Mouse (Mus musculus): Measurements from ENCODE around the gene Trf. TPM values are rescaled to one million over a fixed set of nuclear protein-coding genes. Genes with fewer than 3 reads are reported as not detected.

Gene Trf
- polyA plus RNA-seq, 1 experiment from 2014 or later = 20.0 TPM

DNA sequence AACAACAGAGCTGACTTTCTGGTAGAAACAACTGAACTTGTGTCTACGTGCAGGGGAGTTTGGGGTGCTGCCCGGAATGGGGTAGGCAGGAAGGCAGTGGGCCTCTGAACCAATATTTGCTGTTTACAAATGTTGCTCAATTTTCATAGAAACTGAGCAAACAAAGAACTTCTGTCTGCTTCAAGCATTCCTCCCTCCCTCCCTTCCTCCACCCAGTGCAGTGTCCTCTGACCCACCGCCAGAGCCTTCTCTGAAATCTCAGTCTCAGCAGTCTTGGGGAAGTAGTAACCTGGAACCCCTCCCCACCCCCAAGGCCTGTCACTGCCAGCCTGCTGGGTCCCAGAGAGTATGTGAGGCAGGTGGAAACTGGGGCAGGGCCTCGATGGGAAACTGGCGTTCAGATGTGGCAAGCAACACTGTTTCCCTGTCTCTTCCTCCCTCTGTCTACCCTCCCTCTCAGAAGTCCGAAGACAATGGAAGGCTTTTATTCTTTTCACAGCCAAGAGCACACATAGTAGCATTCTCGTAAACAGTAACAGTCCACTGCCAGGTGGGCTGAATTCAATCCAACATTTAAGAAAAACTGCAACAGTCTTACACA, 4.4 kb upstream of the Trf start:
- Histone ChIP-seq H3K4me1 (peaks cover 13% of the 10 kb centered on the region), H3K27ac (peak overlapping the region; percentile 55; the same call in 1 of the 2 replicates), H3K27me3 (no peaks in the 10 kb centered on the region), H3K36me3 (no peaks in the 10 kb centered on the region), H3K9me3 (replicated peaks) (no peaks in the 10 kb centered on the region), H3K4me3 (no peak overlapping the region), H3K4me2 (replicated peaks) (no peak overlapping the region), H3K9ac (no peak overlapping the region)
- ATAC-seq (ENCODE audit: low FRiP score) = no peak
- WGBS = 66% methylated on average over 7 of the region's 7 CpGs

DNA sequence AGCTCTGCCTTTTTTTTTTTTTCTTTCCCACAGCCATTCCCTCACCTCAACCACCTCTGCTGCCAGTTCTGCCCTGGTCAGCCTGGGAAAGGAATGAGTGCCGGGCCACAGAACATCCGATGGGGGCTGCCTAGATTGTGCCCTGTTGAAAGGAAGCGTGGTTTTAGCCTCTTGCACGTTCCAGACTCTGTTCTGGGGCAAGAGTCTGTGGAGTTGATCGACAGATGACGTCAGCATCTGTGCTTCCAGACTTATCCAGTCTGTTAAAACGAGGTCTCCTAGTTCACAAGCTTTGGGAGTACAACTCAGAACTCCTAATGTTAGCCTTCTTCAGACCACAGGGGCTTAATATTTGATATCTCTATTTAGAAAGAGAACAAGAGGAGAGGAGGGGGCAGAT, 3.8 kb upstream of the Trf start:
- H3K4me3 ChIP-seq = no peak overlapping the region
- H3K4me1 ChIP-seq = peaks cover 13% of the 10 kb centered on the region
- H3K27me3 ChIP-seq = no peaks in the 10 kb centered on the region
- no peak overlapping the region for H3K27ac ChIP-seq
- no peak for ATAC-seq (ENCODE audit: low FRiP score)
- no peak overlapping the region for H3K4me2 ChIP-seq (replicated peaks)
- no peaks in the 10 kb centered on the region for H3K9me3 ChIP-seq (replicated peaks)
- no peaks in the 10 kb centered on the region for H3K36me3 ChIP-seq
- WGBS = 78% methylated on average over 7 of the region's 7 CpGs
- H3K9ac ChIP-seq = no peak overlapping the region

DNA sequence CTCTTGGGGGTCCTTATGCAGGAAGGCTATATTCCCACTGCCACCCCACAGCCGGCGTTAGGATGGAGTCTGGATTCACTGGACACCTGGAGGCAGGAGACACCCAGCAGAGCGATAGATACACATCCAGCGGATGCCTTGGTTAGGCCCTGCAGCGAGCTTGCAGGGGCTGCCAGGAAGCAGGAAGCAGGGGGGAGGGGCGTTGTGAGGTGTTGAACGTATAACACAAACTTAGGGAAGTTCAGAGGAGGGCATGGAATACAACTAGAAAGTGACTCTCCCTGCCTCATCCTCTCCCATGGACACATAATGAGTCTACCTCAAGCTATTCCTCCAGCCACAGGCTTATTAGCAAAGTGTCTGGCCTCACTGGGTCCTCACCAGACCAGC, 2.8 kb upstream of the Trf start:
- no peak overlapping the region for H3K4me3 ChIP-seq
- no peak overlapping the region for H3K9ac ChIP-seq
- no peaks in the 10 kb centered on the region for H3K9me3 ChIP-seq (replicated peaks)
- H3K27me3 ChIP-seq = no peaks in the 10 kb centered on the region
- H3K36me3 ChIP-seq = no peaks in the 10 kb centered on the region
- no peak for ATAC-seq (ENCODE audit: low FRiP score)
- no peak overlapping the region for H3K4me2 ChIP-seq (replicated peaks)
- peaks cover 13% of the 10 kb centered on the region for H3K4me1 ChIP-seq
- H3K27ac ChIP-seq = no peak overlapping the region
- 75% methylated on average over 7 of the region's 7 CpGs for WGBS

DNA sequence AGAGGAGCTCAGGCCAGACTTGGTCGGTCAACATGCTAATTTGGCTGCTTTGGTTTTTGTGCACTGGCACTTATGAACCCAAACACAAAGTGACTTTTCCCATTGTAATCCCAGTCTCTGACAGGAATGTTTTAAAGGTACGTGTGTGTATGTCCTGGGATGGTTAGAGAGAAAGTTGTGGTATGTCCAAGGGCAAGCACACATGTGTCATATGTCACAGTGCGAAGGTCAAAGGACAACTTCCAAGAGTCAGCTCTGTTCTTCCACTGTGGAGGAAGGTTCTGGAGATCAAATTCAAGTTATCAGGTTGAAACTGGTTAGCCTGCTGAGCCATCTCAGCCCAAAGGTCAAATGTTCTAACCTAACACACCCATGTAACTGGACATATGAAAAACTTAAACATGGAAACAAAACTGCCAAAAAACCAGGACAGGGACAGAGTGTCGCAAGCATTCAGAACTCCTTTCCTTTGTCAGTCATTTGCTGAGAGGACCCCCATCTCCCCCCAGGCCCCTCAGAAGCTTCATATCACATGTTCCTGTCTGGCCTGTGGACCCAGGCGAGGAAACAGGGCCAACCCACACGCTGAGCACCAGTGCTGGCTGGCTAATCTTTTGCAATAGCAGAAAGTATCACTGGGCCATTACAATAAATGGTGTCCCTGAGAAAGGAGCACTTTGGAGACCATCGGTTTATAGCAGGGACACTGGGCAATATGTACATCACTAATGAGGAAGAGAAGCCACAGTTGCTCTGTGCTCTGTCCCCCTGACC, 2.2 kb upstream of the Trf start:
- no peak overlapping the region for H3K4me2 ChIP-seq (replicated peaks)

DNA sequence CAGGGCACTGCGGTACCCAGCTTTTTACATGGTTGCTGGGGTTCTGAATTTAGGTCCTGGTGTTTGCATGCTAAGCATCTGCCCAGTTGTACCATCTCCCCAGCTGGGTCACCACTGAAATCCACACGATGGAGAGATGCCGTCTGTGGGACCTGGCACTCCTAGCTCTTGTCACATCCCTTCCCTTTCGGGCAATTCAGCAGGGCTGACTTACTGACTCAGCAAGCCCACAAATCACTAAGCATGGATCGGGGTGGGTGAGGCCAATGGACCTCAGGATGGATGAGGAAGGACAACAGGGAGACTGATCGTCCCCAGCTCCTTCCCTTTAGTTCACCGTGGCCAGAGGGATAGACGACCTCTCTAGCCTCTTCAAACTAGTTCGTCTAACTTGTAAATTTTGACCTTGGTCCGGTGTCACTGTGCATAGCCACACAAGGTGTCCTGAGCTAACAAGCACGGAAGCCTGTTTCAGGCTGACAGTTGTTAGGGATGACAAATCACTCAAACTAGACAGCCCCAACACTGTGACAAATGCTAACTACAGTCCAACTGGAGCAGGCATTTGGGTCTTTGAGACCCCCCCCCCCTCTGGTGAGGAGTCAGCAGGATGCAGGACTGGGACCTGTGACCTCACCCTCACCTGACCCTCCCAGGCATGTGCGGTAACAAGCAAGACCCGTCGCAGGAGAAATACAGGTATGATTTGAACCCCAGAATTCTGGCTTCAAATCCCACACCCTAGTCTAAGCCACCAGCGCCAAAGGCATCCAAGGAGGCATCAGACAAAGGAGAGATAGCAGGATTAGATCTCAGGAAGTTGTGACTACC, 992 bp downstream of the Trf start:
- H3K4me2 ChIP-seq (replicated peaks) = no peak overlapping the region

More for the DNA sequence above, 2.2 kb upstream of the Trf start:
- Histone ChIP-seq H3K27me3 (no peaks in the 10 kb centered on the region), H3K9me3 (replicated peaks) (no peaks in the 10 kb centered on the region), H3K9ac (no peak overlapping the region), H3K27ac (no peak overlapping the region), H3K4me1 (peaks cover 13% of the 10 kb centered on the region), H3K4me3 (no peak overlapping the region), H3K36me3 (no peaks in the 10 kb centered on the region)
- no peak for ATAC-seq (ENCODE audit: low FRiP score)
- 90% methylated on average over 7 of the region's 7 CpGs for WGBS

DNA sequence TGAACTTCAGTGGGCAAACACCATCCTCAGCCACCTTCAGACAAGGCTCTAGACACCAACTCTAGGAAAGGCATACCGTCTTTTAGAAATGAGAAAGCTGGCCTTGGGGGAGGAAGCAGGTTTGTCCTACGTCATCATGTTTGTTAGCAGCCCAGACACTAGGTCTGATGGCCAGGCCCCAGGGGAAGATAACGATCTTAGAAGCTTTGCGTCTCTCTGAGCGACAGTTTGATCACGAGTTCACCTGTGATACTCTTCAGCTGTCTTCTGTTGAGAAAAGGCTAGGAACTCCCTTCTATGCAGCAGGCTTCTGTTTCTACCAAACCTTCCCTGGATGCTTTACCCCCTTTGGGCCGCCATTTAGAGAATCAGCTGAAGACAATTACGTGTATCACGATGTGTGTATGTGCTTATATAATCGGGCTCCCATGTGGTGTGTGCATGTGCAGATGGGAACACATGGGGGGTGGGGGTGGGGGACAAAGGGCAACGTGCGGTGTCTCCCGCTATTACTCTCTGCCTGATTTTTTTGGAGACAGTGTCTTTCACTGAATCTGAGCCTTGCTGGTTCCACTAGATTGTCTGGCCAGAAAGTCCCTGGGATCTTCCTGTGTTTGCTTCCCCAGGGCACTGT, 1.8 kb downstream of the Trf start:
- no peaks in the 10 kb centered on the region for H3K36me3 ChIP-seq
- H3K4me1 ChIP-seq = peaks cover 7% of the 10 kb centered on the region; the same call in 1 of the 2 replicates
- 81% methylated on average over 13 of the region's 13 CpGs for WGBS
- no peak for ATAC-seq (ENCODE audit: low FRiP score)
- no peak overlapping the region for H3K4me2 ChIP-seq (replicated peaks)
- H3K4me3 ChIP-seq = no peak overlapping the region
- no peaks in the 10 kb centered on the region for H3K9me3 ChIP-seq (replicated peaks)
- no peak overlapping the region for H3K27ac ChIP-seq
- no peak overlapping the region for H3K9ac ChIP-seq
- no peaks in the 10 kb centered on the region for H3K27me3 ChIP-seq

More for the DNA sequence above, 992 bp downstream of the Trf start:
- H3K4me3 ChIP-seq = no peak overlapping the region
- WGBS = 87% methylated on average over 15 of the region's 15 CpGs
- H3K27me3 ChIP-seq = no peaks in the 10 kb centered on the region
- no peak overlapping the region for H3K27ac ChIP-seq
- H3K9ac ChIP-seq = no peak overlapping the region
- H3K4me1 ChIP-seq = peaks cover 7% of the 10 kb centered on the region
- no peak for ATAC-seq (ENCODE audit: low FRiP score)
- no peaks in the 10 kb centered on the region for H3K36me3 ChIP-seq
- H3K9me3 ChIP-seq (replicated peaks) = no peaks in the 10 kb centered on the region

DNA sequence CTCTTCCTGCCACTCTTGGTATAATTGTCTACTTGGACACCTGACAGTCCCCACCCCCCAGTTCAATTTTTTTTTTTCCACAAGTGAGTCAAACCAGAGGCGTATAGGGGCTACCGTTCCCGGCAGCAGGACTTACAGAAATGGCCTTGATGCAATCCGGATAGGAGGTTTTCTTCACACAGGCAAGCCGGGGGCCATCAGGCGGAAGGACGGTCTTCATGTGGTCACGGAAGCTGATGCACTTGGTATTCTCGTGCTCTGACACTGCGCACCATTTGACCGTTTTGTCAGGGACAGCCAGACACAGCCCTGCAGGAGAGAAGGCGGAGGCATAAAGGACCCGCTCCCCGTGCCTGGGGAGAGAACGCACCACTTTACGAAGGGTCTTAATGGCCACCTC, 2.5 kb downstream of the Trf start:
- peaks cover 7% of the 10 kb centered on the region; the same call in 1 of the 2 replicates for H3K4me1 ChIP-seq
- WGBS = 92% methylated on average over 16 of the region's 16 CpGs
- ATAC-seq (ENCODE audit: low FRiP score) = no peak
- no peak overlapping the region for H3K4me3 ChIP-seq
- no peaks in the 10 kb centered on the region for H3K9me3 ChIP-seq (replicated peaks)
- no peaks in the 10 kb centered on the region for H3K36me3 ChIP-seq
- no peaks in the 10 kb centered on the region for H3K27me3 ChIP-seq
- no peak overlapping the region for H3K9ac ChIP-seq
- no peak overlapping the region for H3K27ac ChIP-seq
- no peak overlapping the region for H3K4me2 ChIP-seq (replicated peaks)

DNA sequence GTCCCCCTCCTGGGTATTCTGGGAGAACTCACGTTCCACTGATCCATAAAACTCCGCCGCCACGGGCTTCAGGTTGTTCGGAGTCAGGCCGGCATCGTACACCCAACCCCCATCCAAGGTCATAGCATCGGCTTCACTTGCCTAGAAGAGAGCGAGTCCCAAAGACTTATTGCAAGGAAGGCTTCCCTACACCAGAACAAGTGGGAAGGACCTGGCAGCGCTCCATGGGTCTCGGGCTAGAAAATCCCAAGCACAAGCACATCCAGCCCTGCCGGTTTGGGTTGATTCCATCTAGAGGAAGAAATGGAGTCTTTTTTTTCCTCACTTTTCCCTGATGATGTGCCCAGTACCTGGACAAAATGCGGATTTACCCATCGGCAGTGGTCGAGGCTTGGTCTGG, 3.4 kb downstream of the Trf start:
- Histone ChIP-seq H3K9me3 (replicated peaks) (no peaks in the 10 kb centered on the region), H3K9ac (no peak overlapping the region), H3K4me2 (replicated peaks) (no peak overlapping the region), H3K27me3 (no peaks in the 10 kb centered on the region), H3K4me3 (no peak overlapping the region), H3K36me3 (no peaks in the 10 kb centered on the region), H3K27ac (no peak overlapping the region), H3K4me1 (peaks cover 7% of the 10 kb centered on the region; the same call in 1 of the 2 replicates)
- ATAC-seq (ENCODE audit: low FRiP score) = no peak
- WGBS = 93% methylated on average over 15 of the region's 15 CpGs

DNA sequence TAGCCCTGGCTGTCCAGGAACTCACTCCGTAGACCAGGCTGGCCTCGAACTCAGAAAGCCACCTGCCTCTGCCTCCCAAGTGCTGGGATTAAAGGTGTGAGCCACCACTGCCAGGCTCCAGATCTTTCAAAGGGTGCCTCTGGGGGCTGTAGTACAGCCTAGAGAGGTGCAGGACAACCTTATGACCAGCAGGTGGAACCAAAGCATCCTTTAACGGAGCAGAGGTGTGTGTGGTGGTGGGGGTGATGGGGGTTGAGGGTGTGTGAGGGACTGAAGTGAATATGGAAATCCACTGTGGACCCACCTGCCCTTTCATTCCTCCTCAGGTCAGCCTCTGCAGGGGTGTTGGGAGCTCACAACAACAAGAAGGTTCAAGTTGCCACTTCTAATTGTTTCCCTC, 4.8 kb downstream of the Trf start:
- Histone ChIP-seq H3K9ac (no peak overlapping the region), H3K27ac (no peak overlapping the region), H3K4me3 (no peak overlapping the region), H3K9me3 (replicated peaks) (no peaks in the 10 kb centered on the region), H3K36me3 (no peaks in the 10 kb centered on the region), H3K4me1 (peaks cover 5% of the 10 kb centered on the region; the same call in 1 of the 2 replicates), H3K27me3 (no peaks in the 10 kb centered on the region), H3K4me2 (replicated peaks) (no peak overlapping the region)
- WGBS = 64% methylated on average over 3 of the region's 3 CpGs
- ATAC-seq (ENCODE audit: low FRiP score) = no peak

DNA sequence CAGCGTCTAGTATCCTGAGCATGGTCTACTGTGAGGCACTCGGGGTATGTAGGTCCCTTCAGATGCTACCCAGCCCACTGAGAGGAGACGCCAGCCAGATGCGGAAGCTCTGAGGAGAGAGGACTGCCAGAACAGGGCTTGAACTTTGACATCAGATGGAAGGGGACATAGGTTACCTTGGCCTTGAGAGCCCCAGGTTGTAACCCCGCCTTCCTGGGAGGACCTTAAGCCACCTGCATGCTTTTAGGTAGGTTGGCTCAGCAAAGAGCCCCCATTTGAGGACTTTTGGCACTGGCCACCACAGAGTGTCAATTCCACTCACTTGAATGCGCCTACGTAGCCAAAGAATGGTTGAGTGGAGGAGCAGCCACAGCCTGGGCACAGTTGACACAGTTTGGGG, 5.5 kb downstream of the Trf start:
- Histone ChIP-seq H3K36me3 (no peaks in the 10 kb centered on the region), H3K27me3 (no peaks in the 10 kb centered on the region), H3K9me3 (replicated peaks) (no peaks in the 10 kb centered on the region), H3K4me1 (no peaks in the 10 kb centered on the region), H3K4me2 (replicated peaks) (no peak overlapping the region), H3K4me3 (no peak overlapping the region), H3K27ac (no peak overlapping the region), H3K9ac (no peak overlapping the region)
- no peak for ATAC-seq (ENCODE audit: low FRiP score)
- 92% methylated on average over 7 of the region's 7 CpGs for WGBS

DNA sequence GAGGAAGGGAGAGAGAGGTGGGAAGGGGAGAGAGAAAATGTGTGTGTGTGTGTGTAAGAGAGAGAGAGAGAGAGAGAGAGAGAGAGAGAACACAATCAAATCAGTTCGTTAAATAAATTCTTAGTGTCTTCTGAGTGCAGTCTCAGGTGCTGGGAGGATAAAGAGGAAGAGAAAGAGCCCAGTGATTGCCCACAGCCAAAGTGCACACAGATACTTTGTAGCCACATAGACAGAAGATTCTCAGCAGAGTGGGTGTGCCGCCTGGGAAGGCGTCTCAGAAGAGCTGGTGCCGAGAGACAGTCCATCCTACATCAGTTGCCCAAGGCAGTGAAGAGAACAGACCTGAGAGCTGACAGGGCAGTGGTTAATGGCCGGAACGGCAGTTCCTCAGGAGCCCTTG, 16.0 kb downstream of the Trf start:
- H3K36me3 ChIP-seq = no peaks in the 10 kb centered on the region
- H3K27ac ChIP-seq = no peak overlapping the region
- 79% methylated on average over 4 of the region's 6 CpGs for WGBS
- H3K9ac ChIP-seq = no peak overlapping the region
- H3K27me3 ChIP-seq = no peaks in the 10 kb centered on the region
- no peak for ATAC-seq (ENCODE audit: low FRiP score)
- H3K4me3 ChIP-seq = no peak overlapping the region
- H3K4me1 ChIP-seq = no peaks in the 10 kb centered on the region
- H3K9me3 ChIP-seq (replicated peaks) = no peaks in the 10 kb centered on the region
- no peak overlapping the region for H3K4me2 ChIP-seq (replicated peaks)

DNA sequence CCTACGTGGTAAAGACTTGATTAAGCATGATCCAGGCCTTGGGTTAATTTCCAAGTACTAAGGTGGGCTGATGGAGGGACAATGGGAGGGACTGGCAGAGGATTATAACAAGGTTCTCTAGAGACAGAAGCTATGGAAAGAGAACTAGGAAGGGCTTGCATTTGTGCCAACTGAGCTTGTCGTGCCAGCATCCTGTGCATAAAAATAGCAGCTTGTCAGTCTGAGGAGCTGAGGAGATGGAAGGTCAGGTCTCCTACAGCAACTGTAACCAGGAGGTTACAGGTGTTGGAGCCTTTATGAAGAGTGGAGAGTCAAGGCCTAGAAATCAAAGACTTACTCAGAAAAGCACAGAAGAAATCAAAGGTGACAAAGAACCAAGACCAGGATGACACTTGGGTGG, 16.6 kb downstream of the Trf start:
- H3K36me3 ChIP-seq = no peaks in the 10 kb centered on the region
- H3K9me3 ChIP-seq (replicated peaks) = no peaks in the 10 kb centered on the region
- ATAC-seq (ENCODE audit: low FRiP score) = no peak
- H3K9ac ChIP-seq = no peak overlapping the region
- H3K27ac ChIP-seq = no peak overlapping the region
- 71% methylated on average over 2 of the region's 2 CpGs for WGBS
- peaks cover 5% of the 10 kb centered on the region for H3K4me1 ChIP-seq
- H3K4me3 ChIP-seq = no peak overlapping the region
- no peaks in the 10 kb centered on the region for H3K27me3 ChIP-seq
- H3K4me2 ChIP-seq (replicated peaks) = no peak overlapping the region

Measured in hindbrain, embryonic 12.5 days (tissue).